Mouse (Mus musculus): ENCODE measurements around the gene Bag1. TPM values are rescaled to one million over a fixed set of nuclear protein-coding genes. Genes with fewer than 3 reads are reported as not detected.

Bag1 gene
- total and polyA plus RNA-seq, 3 experiments: 194 to 235 TPM; not detected in 1

- no peak for DNase-seq (ENCODE audit: low read depth, low spot score)
- no peaks in the 10 kb centered on the region for H3K36me3 ChIP-seq (ENCODE audit: control insufficient read depth in 1 of 2, insufficient read depth in 2 of 2, low read length in 2 of 2)
- no peaks in the 10 kb centered on the region for H3K27me3 ChIP-seq (ENCODE audit: control insufficient read depth in 1 of 2, insufficient read depth in 2 of 2, low read length in 2 of 2)
- no peak overlapping the region for H3K4me3 ChIP-seq (ENCODE audit: control insufficient read depth in 1 of 2, insufficient read depth in 1 of 2, low read depth in 2 of 2, low read length in 2 of 2)
- TF ChIP-seq MAFK (IDR thresholded peaks at IDR 0.05; ENCODE audit: borderline replicate concordance, low read depth, low read length): no peak
- TF ChIP-seq USF1 (IDR thresholded peaks at IDR 0.05; ENCODE audit: low read depth, low read length): no peak
- TF ChIP-seq GABPA (IDR thresholded peaks at IDR 0.05; ENCODE audit: low read depth, low read length): no peak
- TF ChIP-seq NRF1 (IDR thresholded peaks at IDR 0.05; ENCODE audit: insufficient read depth, low read depth, low read length, poor library complexity, severe bottlenecking): no peak
- TF ChIP-seq SMC3 (IDR thresholded peaks at IDR 0.05; ENCODE audit: low read depth, low read length): no peak
- no peak for TF ChIP-seq CHD1 (IDR thresholded peaks at IDR 0.05; ENCODE audit: low read depth, low read length)
- TF ChIP-seq RAD21 (IDR thresholded peaks at IDR 0.05; ENCODE audit: low read depth, low read length): no peak
- no peak for TF ChIP-seq NELFE (IDR thresholded peaks at IDR 0.05; ENCODE audit: low read depth, low read length)
- no peak for TF ChIP-seq POLR2AphosphoS2 (IDR thresholded peaks at IDR 0.05; ENCODE audit: low read length)
- no peak for TF ChIP-seq POLR2AphosphoS5 (IDR thresholded peaks at IDR 0.05; ENCODE audit: borderline replicate concordance, low read depth, low read length)
- H3K27ac ChIP-seq (ENCODE audit: control insufficient read depth, low read depth, low read length): no peak overlapping the region
- no peaks in the 10 kb centered on the region for H3K79me2 ChIP-seq (ENCODE audit: control insufficient read depth, insufficient read depth, low read length, poor library complexity)
- H3K9me3 ChIP-seq (replicated peaks; ENCODE audit: insufficient read depth, low read length): no peaks in the 10 kb centered on the region
- H3K9ac ChIP-seq (ENCODE audit: control insufficient read depth, low read depth, low read length, poor library complexity, severe bottlenecking): no peak overlapping the region
- no peaks in the 10 kb centered on the region; a peak in 1 of 4 replicates for H3K4me1 ChIP-seq (ENCODE audit: control insufficient read depth in 1 of 2, insufficient read depth in 2 of 2, low read length in 2 of 2)
These were observed 47.5 kb downstream of the Bag1 start for GRCm38 (mm10) chr4:40900612-40901011.

GRCm38 (mm10) chr4:40900071-40900470 lies 48.0 kb downstream of the Bag1 start:
- H3K4me3 ChIP-seq (ENCODE audit: control insufficient read depth in 1 of 2, insufficient read depth in 1 of 2, low read depth in 2 of 2, low read length in 2 of 2): no peak overlapping the region
- H3K36me3 ChIP-seq (ENCODE audit: control insufficient read depth in 1 of 2, insufficient read depth in 2 of 2, low read length in 2 of 2): no peaks in the 10 kb centered on the region
- no peaks in the 10 kb centered on the region for H3K9me3 ChIP-seq (replicated peaks; ENCODE audit: insufficient read depth, low read length)
- H3K4me1 ChIP-seq (ENCODE audit: control insufficient read depth in 1 of 2, insufficient read depth in 2 of 2, low read length in 2 of 2): no peaks in the 10 kb centered on the region; a peak in 1 of 4 replicates
- H3K79me2 ChIP-seq (ENCODE audit: control insufficient read depth, insufficient read depth, low read length, poor library complexity): no peaks in the 10 kb centered on the region
- TF ChIP-seq EP300 (IDR thresholded peaks at IDR 0.05; ENCODE audit: low read depth in 1 of 2, low read length in 2 of 2): peak; percentile 15 to 49; a peak in 3 of 4 replicates
- no peak for TF ChIP-seq MAZ (IDR thresholded peaks at IDR 0.05; ENCODE audit: low read depth, low read length)
- no peak for TF ChIP-seq CHD1 (IDR thresholded peaks at IDR 0.05; ENCODE audit: low read depth, low read length)
- no peak for TF ChIP-seq POLR2AphosphoS5 (IDR thresholded peaks at IDR 0.05; ENCODE audit: borderline replicate concordance, low read depth, low read length)
- peak; percentile 90 for TF ChIP-seq TAL1 (IDR thresholded peaks at IDR 0.05; ENCODE audit: low read length)
- peak; percentile 52 for TF ChIP-seq ETS1 (IDR thresholded peaks at IDR 0.05; ENCODE audit: low read depth, low read length)
- no peak for TF ChIP-seq MYB (IDR thresholded peaks at IDR 0.05; ENCODE audit: low read depth, low read length)
- TF ChIP-seq MAX (IDR thresholded peaks at IDR 0.05; ENCODE audit: low read length): no peak
- TF ChIP-seq NRF1 (IDR thresholded peaks at IDR 0.05; ENCODE audit: insufficient read depth, low read depth, low read length, poor library complexity, severe bottlenecking): no peak
- no peak for TF ChIP-seq NELFE (IDR thresholded peaks at IDR 0.05; ENCODE audit: low read depth, low read length)
- TF ChIP-seq SMC3 (IDR thresholded peaks at IDR 0.05; ENCODE audit: low read depth, low read length): no peak
- TF ChIP-seq E2F4 (IDR thresholded peaks at IDR 0.05; ENCODE audit: borderline replicate concordance, low read depth, low read length): no peak
- no peak for TF ChIP-seq UBTF (IDR thresholded peaks at IDR 0.05; ENCODE audit: borderline replicate concordance, insufficient read depth, low read depth, low read length)
- no peak for TF ChIP-seq ZKSCAN1 (IDR thresholded peaks at IDR 0.05; ENCODE audit: low read depth, low read length)
- TF ChIP-seq MAFK (IDR thresholded peaks at IDR 0.05; ENCODE audit: borderline replicate concordance, low read depth, low read length): no peak
- no peak for TF ChIP-seq CHD2 (IDR thresholded peaks at IDR 0.05; ENCODE audit: low read length)
- no peak for TF ChIP-seq RCOR1 (IDR thresholded peaks at IDR 0.05; ENCODE audit: low read depth, low read length)
- TF ChIP-seq TCF12 (IDR thresholded peaks at IDR 0.05; ENCODE audit: low read depth, low read length): peak; percentile 53
- TF ChIP-seq GATA1 (IDR thresholded peaks at IDR 0.05; ENCODE audit: low read depth, low read length): peak; percentile 32; the same call in 1 of the 2 replicates
- no peak for TF ChIP-seq JUND (IDR thresholded peaks at IDR 0.05; ENCODE audit: low read depth, low read length)
- TF ChIP-seq USF1 (IDR thresholded peaks at IDR 0.05; ENCODE audit: low read depth, low read length): no peak
- TF ChIP-seq POLR2AphosphoS2 (IDR thresholded peaks at IDR 0.05; ENCODE audit: low read length): no peak
- no peak for TF ChIP-seq RAD21 (IDR thresholded peaks at IDR 0.05; ENCODE audit: low read depth, low read length)
- peak; percentile 54 for DNase-seq (ENCODE audit: low read depth, low spot score)
- no peaks in the 10 kb centered on the region for H3K27me3 ChIP-seq (ENCODE audit: control insufficient read depth in 1 of 2, insufficient read depth in 2 of 2, low read length in 2 of 2)
- no peak overlapping the region; the same call in 1 of the 2 replicates for H3K27ac ChIP-seq (ENCODE audit: control insufficient read depth, low read depth, low read length)
- no peak overlapping the region for H3K9ac ChIP-seq (ENCODE audit: control insufficient read depth, low read depth, low read length, poor library complexity, severe bottlenecking)

Data from MEL (cell line).